ENCODE assay signal across 8 mouse cellular contexts in genomic region chr13:103919956-103920260, GRCm38 (mm10). TPM values are rescaled to one million over a fixed set of nuclear protein-coding genes. Genes with fewer than 3 reads are reported as not detected.
A peak's percentile ranks its signal among the peaks of the same experiment; 100 is the strongest.
DNase-seq lines count a peak whose midpoint lies in the region; ATAC-seq and TF ChIP-seq lines count a peak whose summit lies in the region.

No protein-coding gene starts in this region.

- TF ChIP-seq POLR2A in bone marrow macrophage, adult 2 months (IDR thresholded peaks at IDR 0.05; ENCODE audit: borderline replicate concordance, low read depth, low read length) = no peak

- no peaks in the 10 kb centered on the region for H3K36me3 ChIP-seq in kidney, postnatal 0 days (ENCODE audit: insufficient read depth, low read length)
- no peaks in the 10 kb centered on the region for H3K36me3 ChIP-seq in heart, embryonic 16.5 days (ENCODE audit: control insufficient read depth, insufficient read depth)
- no peaks in the 10 kb centered on the region for H3K36me3 ChIP-seq in midbrain, embryonic 11.5 days (ENCODE audit: control insufficient read depth, insufficient read depth, low read length)

- no peaks in the 10 kb centered on the region for H3K9me3 ChIP-seq in kidney, postnatal 0 days (replicated peaks; ENCODE audit: low read length)
- no peaks in the 10 kb centered on the region for H3K9me3 ChIP-seq in heart, embryonic 16.5 days (replicated peaks; ENCODE audit: control insufficient read depth, low read length)
- no peaks in the 10 kb centered on the region for H3K9me3 ChIP-seq in midbrain, embryonic 11.5 days (ENCODE audit: control insufficient read depth, low read length)

- peak overlapping the region; percentile 99 for H3K9ac ChIP-seq in kidney, postnatal 0 days (ENCODE audit: low read depth, low read length)
- H3K9ac ChIP-seq in heart, embryonic 16.5 days (ENCODE audit: low read length) = peak overlapping the region; percentile 99
- H3K9ac ChIP-seq in midbrain, embryonic 11.5 days (ENCODE audit: low read length) = peak overlapping the region; percentile 100

- peak overlapping the region; percentile 75 for H3K4me2 ChIP-seq in kidney, postnatal 0 days (ENCODE audit: low read length)
- peak overlapping the region; percentile 91 for H3K4me2 ChIP-seq in heart, embryonic 16.5 days (ENCODE audit: low read depth, low read length)
- peak overlapping the region; percentile 66 for H3K4me2 ChIP-seq in midbrain, embryonic 11.5 days

- no peak for TF ChIP-seq CTCF in kidney, postnatal 0 days (IDR thresholded peaks at IDR 0.05; ENCODE audit: low read depth)
- no peak for TF ChIP-seq CTCF in bone marrow macrophage, adult 2 months (IDR thresholded peaks at IDR 0.05; ENCODE audit: low read depth, low read length)

- H3K4me3 ChIP-seq in kidney, postnatal 0 days (replicated peaks; ENCODE audit: low read depth, low read length) = peak overlapping the region; percentile 75
- H3K4me3 ChIP-seq in bone marrow macrophage, adult 2 months (ENCODE audit: insufficient read depth, low read length) = peak overlapping the region; percentile 88
- H3K4me3 ChIP-seq in heart, embryonic 16.5 days (ENCODE audit: low read length) = peak overlapping the region; percentile 71
- peak overlapping the region; percentile 94 for H3K4me3 ChIP-seq in midbrain, embryonic 11.5 days (ENCODE audit: low read depth, low read length)

- H3K27ac ChIP-seq in kidney, postnatal 0 days = peak overlapping the region; percentile 100
- peak overlapping the region; percentile 99 for H3K27ac ChIP-seq in bone marrow macrophage, adult 2 months (ENCODE audit: insufficient read depth, low read depth, low read length)
- peak overlapping the region; percentile 100 for H3K27ac ChIP-seq in heart, embryonic 16.5 days (ENCODE audit: low read length)
- H3K27ac ChIP-seq in midbrain, embryonic 11.5 days (ENCODE audit: low read depth, low read length) = peak overlapping the region; percentile 100

- H3K4me1 ChIP-seq in kidney, postnatal 0 days (replicated peaks; ENCODE audit: insufficient read depth, low read length) = 0 out of 2 replicates have a peak, but pooled peaks cover 14% of the 10 kb centered on the region
- H3K4me1 ChIP-seq in bone marrow macrophage, adult 2 months (ENCODE audit: control insufficient read depth, insufficient read depth, low read length) = peaks cover 33% of the 10 kb centered on the region
- H3K4me1 ChIP-seq in heart, embryonic 16.5 days (ENCODE audit: control insufficient read depth, insufficient read depth, low read length) = peaks cover 14% of the 10 kb centered on the region
- H3K4me1 ChIP-seq in midbrain, embryonic 11.5 days (ENCODE audit: control insufficient read depth, insufficient read depth, low read length) = peaks cover 15% of the 10 kb centered on the region

- no peaks in the 10 kb centered on the region for H3K27me3 ChIP-seq in kidney, postnatal 0 days (ENCODE audit: insufficient read depth, low read length)
- H3K27me3 ChIP-seq in heart, embryonic 16.5 days (ENCODE audit: control insufficient read depth, insufficient read depth, low read length) = no peaks in the 10 kb centered on the region
- no peaks in the 10 kb centered on the region for H3K27me3 ChIP-seq in midbrain, embryonic 11.5 days (ENCODE audit: control insufficient read depth, insufficient read depth, low read length)

- no peak for DNase-seq in kidney, postnatal 0 days (ENCODE audit: low spot score)
- DNase-seq in kidney, adult 9 months = no peak
- no peak for DNase-seq in midbrain, embryonic 11.5 days (ENCODE audit: low spot score, missing footprints)
- no peak for DNase-seq in layer of hippocampus, adult 11-12 months (ENCODE audit: low spot score)
- DNase-seq in layer of hippocampus, adult 8-10 months (ENCODE audit: low spot score in 2 of 2) = no peak

- 0% methylated on average over 20 of the region's 20 CpGs for WGBS in kidney, postnatal 0 days
- WGBS in heart, embryonic 16.5 days = under 1% methylated on average over 20 of the region's 20 CpGs
- WGBS in midbrain, embryonic 11.5 days = under 1% methylated on average over 20 of the region's 20 CpGs

- ATAC-seq in kidney, postnatal 0 days (replicated peaks; ENCODE audit: low FRiP score, low read depth) = no peak
- ATAC-seq in heart, embryonic 16.5 days (replicated peaks; ENCODE audit: extremely low read depth, insufficient read depth, low FRiP score) = no peak
- ATAC-seq in midbrain, embryonic 11.5 days (ENCODE audit: low FRiP score) = no peak
- ATAC-seq in megakaryocyte progenitor cell, adult 5-6 weeks (replicated peaks; ENCODE audit: poor library complexity) = no peak

RNA-seq across cellular contexts. Expression of gene Erbin, which starts 0.4 kb away (rescaled TPM):
- 24.7 and 25.9 TPM in 2 replicates for polyA plus RNA-seq in kidney, postnatal 0 days (2015; fragmentation: Nextera tagmentation; extraction: Ambion mirVana)
- 77.5 and 87.0 TPM in 2 replicates for polyA plus RNA-seq in bone marrow macrophage, adult 2 months (2012; ENCODE audit: insufficient read depth, insufficient read length, missing spikeins)
- 10.2 TPM in 2 replicates for polyA plus RNA-seq in heart, embryonic 16.5 days (2015; fragmentation: Nextera tagmentation; extraction: Ambion mirVana)
- 27.6 and 28.5 TPM in 2 replicates for polyA plus RNA-seq in midbrain, embryonic 11.5 days (2014; fragmentation: Nextera tagmentation; extraction: Ambion mirVana)
- total RNA-seq in layer of hippocampus, adult 8-10 months (2022) = 10 to 100 TPM; 50.6 to 79.0 (median 65.7) TPM
- 86.9 and 96.9 TPM in 2 replicates for total RNA-seq in megakaryocyte progenitor cell, adult 5-6 weeks (2015)
- 72.9 and 92.5 TPM in 2 replicates for total RNA-seq in megakaryocyte progenitor cell, adult 5-6 weeks (2017)
